Mouse (Mus musculus) cortical plate, adult 2 months (tissue): Measurements from ENCODE around the gene Map2.

Experiments used
- CTCF ChIP-seq: fragments of 200-500 bp; IDR thresholded peaks from 2 replicates; pipeline ENCODE4 v1.5.1; 2011; ENCODE audit warnings: mild to moderate bottlenecking, control low read depth, low read length; ENCODE audit not compliant: insufficient read depth; ENCODE audit errors: extremely low read depth
- POLR2A ChIP-seq: fragments of 200-500 bp; IDR thresholded peaks from 2 replicates; pipeline ENCODE4 v1.6.1; 2011; ENCODE audit warnings: mild to moderate bottlenecking, low read length, control low read depth; ENCODE audit not compliant: insufficient read depth; ENCODE audit errors: extremely low read depth

DNA sequence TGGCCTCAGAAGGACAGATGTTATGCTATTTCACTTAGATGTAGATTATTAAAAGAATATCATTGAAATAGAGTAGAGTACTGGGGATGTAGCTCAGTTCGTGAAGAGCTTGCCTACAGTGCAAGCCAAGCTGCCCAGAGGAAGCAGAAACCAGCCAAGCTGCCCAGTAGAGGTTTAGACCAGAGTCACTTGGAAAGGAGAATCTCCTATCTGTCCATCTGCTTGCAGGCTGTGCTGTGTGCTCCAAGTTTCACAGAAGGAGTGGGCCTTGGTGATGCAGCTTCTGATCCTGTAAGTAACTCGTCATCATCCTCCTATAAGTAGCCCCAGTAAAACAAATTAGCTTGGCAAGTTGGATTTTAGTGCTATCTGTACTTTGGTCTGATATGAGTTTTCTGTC, 17.8 kb downstream of the Map2 start:
- no peak for TF ChIP-seq CTCF
- no peak for TF ChIP-seq POLR2A
